8 mouse cellular contexts compared by ENCODE assay signal in genomic region chr11:53519207-53520121, GRCm38 (mm10). TPM values are rescaled to one million over a fixed set of nuclear protein-coding genes. Genes with fewer than 3 reads are reported as not detected.
DNase-seq lines count a peak whose midpoint lies in the region; ATAC-seq lines count a peak whose summit lies in the region.

Gene Sept8 (plus strand): TSS chr11:53519257.

- H3K27me3 ChIP-seq in hindbrain, embryonic 15.5 days: peaks cover 10% of the 10 kb centered on the region; the same call in 1 of the 2 replicates
- H3K27me3 ChIP-seq in megakaryocyte, embryonic 14.5 days (replicated peaks): no peaks in the 10 kb centered on the region

- peak within 1 kb of the TSS; percentile 92 for H3K4me3 ChIP-seq in hindbrain, embryonic 15.5 days
- H3K4me3 ChIP-seq in megakaryocyte, embryonic 14.5 days (replicated peaks): peak within 1 kb of the TSS; percentile 94

- H3K4me2 ChIP-seq in hindbrain, embryonic 15.5 days: peak within 1 kb of the TSS; percentile 94

- H3K36me3 ChIP-seq in hindbrain, embryonic 15.5 days: no peaks in the 10 kb centered on the region
- H3K36me3 ChIP-seq in megakaryocyte, embryonic 14.5 days (replicated peaks; ENCODE audit: low read length): peaks cover 24% of the 10 kb centered on the region

- H3K27ac ChIP-seq in hindbrain, embryonic 15.5 days (replicated peaks): peak within 1 kb of the TSS; percentile 79

- intact Hi-C loops in left cerebral cortex, postnatal 14 days (cut with DNase I): loop anchor here (2.0 kb wide), 1 partner anchor 49 kb away; the partner anchor contains the start of gene Gm9837

- H3K9ac ChIP-seq in hindbrain, embryonic 15.5 days: peak within 1 kb of the TSS; percentile 90

- DNase-seq in kidney, adult 18-20 months: peak; percentile 72
- DNase-seq in kidney, adult 11 months: no peak
- DNase-seq in cerebellum, postnatal 36 days: peak; percentile 68 to 72
- DNase-seq in gastrocnemius, adult 8-10 months (ENCODE audit: low spot score in 2 of 2): peak; percentile 21 to 39
- peak in 1 of 2 experiments; percentile 66 for DNase-seq in left cerebral cortex, postnatal 14 days (ENCODE audit: low spot score in 2 of 2)
- DNase-seq in right cerebral cortex, postnatal 14 days: peak; percentile 60

- ATAC-seq in hindbrain, embryonic 15.5 days (ENCODE audit: low FRiP score, low read depth): peak; percentile 91

- H3K4me1 ChIP-seq in hindbrain, embryonic 15.5 days (replicated peaks): peaks cover 51% of the 10 kb centered on the region
- H3K4me1 ChIP-seq in megakaryocyte, embryonic 14.5 days: peaks cover 84% of the 10 kb centered on the region

- 5% methylated on average over 67 of the region's 79 CpGs for WGBS in hindbrain, embryonic 15.5 days

- no peaks in the 10 kb centered on the region for H3K9me3 ChIP-seq in hindbrain, embryonic 15.5 days
- no peaks in the 10 kb centered on the region for H3K9me3 ChIP-seq in megakaryocyte, embryonic 14.5 days

RNA-seq across cellular contexts. Expression of gene Sept8, which starts in this region (rescaled TPM):
- total RNA-seq in gastrocnemius, adult 8-10 months (2022): 1 to 10 TPM; 4.5 to 8.4 (median 7.1) TPM
- polyA plus RNA-seq in hindbrain, embryonic 15.5 days (2015; fragmentation: Nextera tagmentation; extraction: Ambion mirVana): 18.6 and 20.7 TPM in 2 replicates
- total RNA-seq in left cerebral cortex, postnatal 14 days (2021): 100 to 1,000 TPM; 253 to 267 TPM
- 13.7 and 26.6 TPM in 2 replicates for polyA plus RNA-seq in megakaryocyte, embryonic 14.5 days (2012; ENCODE audit: insufficient read depth, low replicate concordance)

Comparison
In these comparisons a context has a peak if more than half of its experiments do, and no peak if none do; other contexts are left out.
1. RNA of gene Sept8 (total RNA-seq): 253 to 267 TPM in left cerebral cortex, postnatal 14 days; 4.5 to 8.4 TPM in gastrocnemius, adult 8-10 months; every median in the first group is over 10 times any median in the second.